Mouse (Mus musculus) NIH3T3 (cell line): ENCODE data around the gene Gm14401.
"Not testable (repeated sequence)": the region's sequence is repeated elsewhere in the genome, so short reads cannot be mapped to it uniquely, and the experiment has no call there.

ENCODE experiments used
- DNase-seq: peaks from one replicate; pipeline ENCODE4 v3.0.0-alpha.2; 2012; ENCODE audit warnings: low read depth

The Gm14401 gene

GRCm38 (mm10) chr2:177073432-177074423 is at the start of gene Gm14401:
TSS of gene Gm14401 (plus strand) at chr2:177074320.
- DNase-seq, result peak; percentile 81

- DNase-seq, result not testable (repeated sequence)
These were observed 1.3 kb upstream of the Gm14401 start for GRCm38 (mm10) chr2:177072807-177073206.

- DNase-seq, result not testable (repeated sequence)
These were observed 895 bp downstream of the Gm14401 start for GRCm38 (mm10) chr2:177075015-177075414.

GRCm38 (mm10) chr2:177079866-177080265 is 5.7 kb downstream of the Gm14401 start:
- not testable (repeated sequence) for DNase-seq

GRCm38 (mm10) chr2:177109086-177109485 is 35.0 kb downstream of the Gm14401 start:
- not testable (repeated sequence) for DNase-seq

- not testable (repeated sequence) for DNase-seq
These were observed 55.0 kb downstream of the Gm14401 start for GRCm38 (mm10) chr2:177129097-177129496.
